Mouse (Mus musculus) liver, embryonic 14.5 days (tissue): ENCODE measurements around the gene Gm27021. TPM values are rescaled to one million over a fixed set of nuclear protein-coding genes. Genes with fewer than 3 reads are reported as not detected.

Experiments
- ATAC-seq: fragments of 200-750 bp; cut with Nextera tagmentation; 2 replicates; pipeline ENCODE4 v1.8.0; 2017; ENCODE audit warnings: moderate number of reproducible peaks, mild to moderate bottlenecking, moderate library complexity; ENCODE audit not compliant: insufficient read depth
- DNase-seq, 3 experiments: peaks; one replicate each; pipeline ENCODE4 v3.0.0-alpha.2; 2012 to 2013; ENCODE audit warnings: low read depth in 3 of 3, low spot score in 3 of 3
- H3K27ac ChIP-seq: fragments of 300-500 bp; sonication (generic); 2 replicates; pipeline ENCODE4 v1.5.1; 2014; ENCODE audit warnings: moderate library complexity, mild to moderate bottlenecking, control low read depth, inconsistent platforms
- H3K27me3 ChIP-seq: fragments of 300-500 bp; sonication (generic); 2 replicates; pipeline ENCODE4 v1.6.1; 2014; ENCODE audit warnings: mild to moderate bottlenecking, low read length, moderate library complexity; ENCODE audit not compliant: control insufficient read depth, insufficient read depth
- H3K36me3 ChIP-seq: fragments of 300-500 bp; sonication (generic); replicated peaks from 2 replicates; pipeline ENCODE4 v1.6.1; 2014; ENCODE audit warnings: low read depth; ENCODE audit not compliant: control insufficient read depth, insufficient read depth
- H3K4me1 ChIP-seq, 2 experiments: fragments of 200-500 bp in 1 of 2; fragments of 300-500 bp in 1 of 2; sonication (generic) in 1 of 2; replicated peaks; 2 replicates each; pipeline ENCODE4 v1.6.1; 2012 to 2014; ENCODE audit warnings: antibody characterized with exemption in 1 of 2, inconsistent platforms in 1 of 2, low read length in 1 of 2; ENCODE audit not compliant: control insufficient read depth in 2 of 2, insufficient read depth in 2 of 2
- H3K4me2 ChIP-seq: fragments of 300-500 bp; sonication (generic); 2 replicates; pipeline ENCODE4 v1.6.1; 2014; ENCODE audit warnings: low read depth, mild to moderate bottlenecking, control low read depth, moderate library complexity
- H3K4me3 ChIP-seq, 2 experiments: fragments of 200-500 bp in 1 of 2; fragments of 300-500 bp in 1 of 2; sonication (generic) in 1 of 2; 2 replicates each; pipeline ENCODE4 v1.5.1; 2012 to 2014; ENCODE audit warnings: low read depth in 2 of 2, low read length in 2 of 2, mild to moderate bottlenecking in 2 of 2, control low read depth in 1 of 2, inconsistent platforms in 1 of 2, moderate library complexity in 1 of 2; ENCODE audit not compliant: insufficient read depth in 1 of 2
- H3K9ac ChIP-seq: fragments of 300-500 bp; sonication (generic); replicated peaks from 2 replicates; pipeline ENCODE4 v1.6.1; 2014; ENCODE audit warnings: mild to moderate bottlenecking, control low read depth, moderate library complexity
- H3K9me3 ChIP-seq: fragments of 300-500 bp; sonication (generic); 2 replicates; pipeline ENCODE4 v1.6.1; 2016; ENCODE audit warnings: low read length, mixed read lengths; ENCODE audit not compliant: control insufficient read depth
- CTCF ChIP-seq: IDR thresholded peaks from 2 replicates; pipeline ENCODE4 v1.5.1; 2016; ENCODE audit warnings: antibody characterized with exemption, low read depth, control low read depth
- EP300 ChIP-seq: IDR thresholded peaks from 2 replicates; pipeline ENCODE4 v1.6.1; 2016; ENCODE audit warnings: antibody characterized with exemption, low read depth
- WGBS: fragments of 180-500 bp; shearing (Covaris S2); extraction: QIAGEN DNeasy Blood & Tissue Kit; methylation state at CpG from one replicate; pipeline ENCODE4 v1.1.7; 2014; ENCODE audit not compliant: insufficient replicate concordance; 5-methylcytosine and 5-hydroxymethylcytosine counted together
- polyA plus RNA-seq, 2 experiments: library from polyadenylated mRNA; depleted of rRNA in 1 of 2; stranded (reverse) in 1 of 2; unstranded in 1 of 2; fragments of >200 nt; fragmentation: Nextera tagmentation in 1 of 2; extraction: Ambion mirVana in 1 of 2; gene quantifications; 2 replicates each; pipeline versions ENCODE4 v1.2.1 to v1.2.3; 2012 to 2014

Gene Gm27021
- 0.30 and 0.38 TPM in 2 replicates for polyA plus RNA-seq (2012; rRNA removed)
- polyA plus RNA-seq (2014; fragmentation: Nextera tagmentation; extraction: Ambion mirVana) = not detected in 2 replicates

- ATAC-seq = peak; percentile 94
- peaks cover 11 to 18% of the 10 kb centered on the region in 2 experiments for H3K4me1 ChIP-seq
- peak within 1 kb of the TSS; percentile 89 for H3K9ac ChIP-seq
- H3K4me3 ChIP-seq = peak within 1 kb of the TSS; percentile 86 to 95
- peaks cover 26% of the 10 kb centered on the region for H3K36me3 ChIP-seq
- WGBS = under 1% methylated on average over 105 of the region's 105 CpGs
- TF ChIP-seq EP300 (no peak), CTCF (peak; percentile 31)
- H3K9me3 ChIP-seq = no peaks in the 10 kb centered on the region
- DNase-seq = peak; percentile 87 to 90 (median 88)
- H3K27ac ChIP-seq = peak within 1 kb of the TSS; percentile 86
- no peaks in the 10 kb centered on the region for H3K27me3 ChIP-seq
- peak within 1 kb of the TSS; percentile 99 for H3K4me2 ChIP-seq
Observed at GRCm38 (mm10) chr8:120667561-120668373, at the start of gene Gm27021, which contains the start of gene Cox4i1. Gene Gm27021, minus strand, starts transcription at chr8:120668079. Gene Cox4i1, plus strand, starts transcription at chr8:120668222.

- H3K27ac ChIP-seq = no peak overlapping the region
- no peak overlapping the region for H3K4me3 ChIP-seq
- no peaks in the 10 kb centered on the region for H3K9me3 ChIP-seq
- no peaks in the 10 kb centered on the region for H3K27me3 ChIP-seq
- H3K36me3 ChIP-seq = no peaks in the 10 kb centered on the region
- H3K4me2 ChIP-seq = no peak overlapping the region
- H3K4me1 ChIP-seq = 0 out of 4 replicates have a peak, but pooled peaks cover 0 to 3% of the 10 kb centered on the region in 2 experiments
- 51% methylated on average over 15 of the region's 15 CpGs for WGBS
- no peak overlapping the region for H3K9ac ChIP-seq
- no peak for TF ChIP-seq EP300
- no peak for TF ChIP-seq CTCF
- no peak for ATAC-seq
- DNase-seq = no peak
Observed at GRCm38 (mm10) chr8:120715996-120716680, 48.3 kb upstream of the Gm27021 start.

GRCm38 (mm10) chr8:120715200-120715599 is 47.3 kb upstream of the Gm27021 start:
- 27% methylated on average over 6 of the region's 6 CpGs for WGBS
- no peak for TF ChIP-seq CTCF
- no peak for TF ChIP-seq EP300

GRCm38 (mm10) chr8:120709176-120709575 is 41.3 kb upstream of the Gm27021 start:
- Histone ChIP-seq H3K4me2 (no peak overlapping the region), H3K4me3 (no peak overlapping the region), H3K9ac (no peak overlapping the region), H3K36me3 (no peaks in the 10 kb centered on the region), H3K27ac (no peak overlapping the region), H3K9me3 (no peaks in the 10 kb centered on the region), H3K4me1 (no peaks in the 10 kb centered on the region), H3K27me3 (no peaks in the 10 kb centered on the region)
- 33% methylated on average over 10 of the region's 10 CpGs for WGBS
- TF ChIP-seq EP300 (no peak), CTCF (no peak)
- ATAC-seq (no peak), DNase-seq (no peak)

More at GRCm38 (mm10) chr8:120715200-120715599, 47.3 kb upstream of the Gm27021 start:
- no peaks in the 10 kb centered on the region for H3K9me3 ChIP-seq
- no peak overlapping the region for H3K4me3 ChIP-seq
- no peak overlapping the region for H3K4me2 ChIP-seq
- DNase-seq (no peak), ATAC-seq (no peak)
- 0 out of 4 replicates have a peak, but pooled peaks cover 0 to 3% of the 10 kb centered on the region in 2 experiments for H3K4me1 ChIP-seq
- H3K27ac ChIP-seq = no peak overlapping the region
- no peaks in the 10 kb centered on the region for H3K36me3 ChIP-seq
- H3K9ac ChIP-seq = no peak overlapping the region
- no peaks in the 10 kb centered on the region for H3K27me3 ChIP-seq

- 67% methylated on average over 3 of the region's 3 CpGs for WGBS
- ATAC-seq = no peak
- no peak overlapping the region for H3K27ac ChIP-seq
Observed at GRCm38 (mm10) chr8:120706193-120706592, 38.3 kb upstream of the Gm27021 start.

More at GRCm38 (mm10) chr8:120706193-120706592, 38.3 kb upstream of the Gm27021 start:
- no peak overlapping the region for H3K4me2 ChIP-seq
- H3K27me3 ChIP-seq = no peaks in the 10 kb centered on the region
- no peak overlapping the region for H3K9ac ChIP-seq
- H3K4me1 ChIP-seq = no peaks in the 10 kb centered on the region
- DNase-seq = no peak
- no peaks in the 10 kb centered on the region for H3K36me3 ChIP-seq
- H3K9me3 ChIP-seq = no peaks in the 10 kb centered on the region
- H3K4me3 ChIP-seq = no peak overlapping the region
- TF ChIP-seq EP300 (no peak), CTCF (no peak)
